Mouse (Mus musculus) left cerebral cortex, adult 8-10 months (tissue): Measurements from ENCODE around the gene Cdkn2c. TPM values are rescaled to one million over a fixed set of nuclear protein-coding genes. Genes with fewer than 3 reads are reported as not detected.

Source experiments
- DNase-seq, 2 experiments: peaks; one replicate each; pipeline ENCODE4 v3.0.0; 2022; ENCODE audit warnings: low spot score in 2 of 2
- total RNA-seq, 4 experiments: library from RNA; stranded (reverse); gene quantifications; 2 replicates each; pipeline ENCODE4 v1.2.4; 2022

Cdkn2c gene
- total RNA-seq, 4 experiments from 2014 or later: 3.3 to 4.4 (median 3.6) TPM

DNA sequence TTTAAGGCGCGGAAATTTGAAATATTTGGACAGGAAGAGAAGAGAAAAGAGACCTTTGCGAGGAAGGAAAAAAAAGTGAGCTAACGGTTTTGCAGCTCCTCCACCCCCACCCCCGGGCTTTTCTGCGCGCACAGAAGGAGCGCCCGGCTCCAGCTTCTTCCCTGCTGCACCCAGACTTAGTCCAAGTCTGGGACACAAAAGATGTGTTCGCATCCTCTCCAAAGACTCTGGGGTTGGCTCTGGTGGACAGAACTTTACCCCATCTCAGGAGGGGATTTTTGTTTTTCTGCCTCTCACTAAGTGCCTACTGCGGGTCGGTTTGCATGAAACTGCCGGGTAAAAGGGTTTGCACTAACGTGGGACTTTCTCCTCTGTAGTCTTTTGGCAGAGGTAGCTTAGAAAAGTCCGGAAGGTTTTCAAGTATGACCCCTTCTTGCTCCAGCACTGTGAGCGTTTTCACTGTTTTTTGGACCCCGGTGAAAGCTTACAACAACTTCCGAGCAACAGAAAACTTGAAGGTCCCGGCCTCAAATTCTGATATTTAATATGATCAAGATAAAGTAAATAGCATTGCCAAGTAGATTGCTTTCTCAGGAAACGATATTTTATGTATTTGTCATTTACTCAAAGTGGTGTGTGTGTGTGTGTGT, 9.0 kb downstream of the Cdkn2c start:
- no peak for DNase-seq

DNA sequence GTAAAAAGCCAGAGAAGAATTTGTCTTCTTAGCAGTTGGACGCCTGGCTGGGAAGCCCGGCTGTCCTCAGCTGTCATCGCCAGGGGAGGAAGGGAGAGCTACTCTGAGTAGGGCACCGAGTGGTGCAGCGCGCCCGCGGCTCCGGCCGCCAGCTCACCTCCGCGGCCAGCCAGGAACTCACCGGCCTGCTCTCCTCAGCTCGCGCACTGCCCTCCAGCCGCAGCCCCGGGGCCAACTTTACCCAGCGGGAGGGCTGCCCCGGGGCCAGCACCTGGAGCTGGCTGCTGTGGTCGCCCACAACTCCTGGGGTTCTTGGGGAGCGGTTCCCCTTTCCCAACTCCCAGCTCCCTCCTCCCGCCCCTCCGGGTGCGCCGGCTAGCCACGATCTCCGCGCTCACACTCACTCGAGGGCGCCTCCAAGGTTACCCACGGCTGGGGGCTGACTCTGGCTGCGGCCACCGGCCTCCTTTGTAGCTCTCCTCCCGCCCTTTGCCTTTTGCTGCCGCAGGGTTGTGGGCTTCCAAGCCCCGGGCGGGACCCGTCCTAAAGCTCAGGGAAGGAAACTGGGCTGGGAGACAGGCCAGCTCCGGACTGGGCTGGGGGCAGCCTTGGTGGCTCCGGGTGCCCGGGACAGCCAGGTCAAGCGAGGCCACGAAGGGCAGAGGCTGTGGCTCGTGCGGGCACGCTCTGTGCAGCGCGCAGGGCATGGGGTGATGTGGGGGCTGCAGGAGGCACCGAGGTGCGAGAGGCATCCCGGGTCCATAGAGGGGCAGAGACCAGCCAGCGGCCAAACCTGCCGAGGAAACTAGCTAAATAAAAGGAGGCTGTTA, 9.8 kb downstream of the Cdkn2c start:
- DNase-seq: no peak

GRCm38 (mm10) chr4:109656301-109656700, 10.7 kb downstream of the Cdkn2c start:
- no peak for DNase-seq

DNA sequence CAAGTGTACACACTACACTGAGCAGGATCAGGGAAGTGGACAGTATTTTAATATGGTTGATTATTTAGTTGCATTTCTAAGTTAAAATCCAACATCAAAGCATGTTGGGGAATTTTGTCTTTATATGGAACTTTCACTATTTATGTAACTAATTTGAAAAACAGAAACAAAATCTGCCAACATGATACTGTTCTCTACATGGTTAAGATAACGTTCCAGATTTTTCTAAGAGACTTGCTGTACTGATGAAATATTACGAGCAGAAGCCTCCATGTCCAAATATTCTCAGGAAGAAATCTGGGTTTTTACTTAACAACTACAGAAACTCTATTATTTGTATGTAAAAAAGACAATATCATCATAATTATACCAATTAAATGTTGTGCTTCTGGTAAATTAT, 11.3 kb downstream of the Cdkn2c start:
- DNase-seq: no peak

- no peak for DNase-seq
These were observed 12.3 kb downstream of the Cdkn2c start for GRCm38 (mm10) chr4:109654701-109655100.

- no peak for DNase-seq
These were observed 13.7 kb downstream of the Cdkn2c start for GRCm38 (mm10) chr4:109653251-109653650.

DNA sequence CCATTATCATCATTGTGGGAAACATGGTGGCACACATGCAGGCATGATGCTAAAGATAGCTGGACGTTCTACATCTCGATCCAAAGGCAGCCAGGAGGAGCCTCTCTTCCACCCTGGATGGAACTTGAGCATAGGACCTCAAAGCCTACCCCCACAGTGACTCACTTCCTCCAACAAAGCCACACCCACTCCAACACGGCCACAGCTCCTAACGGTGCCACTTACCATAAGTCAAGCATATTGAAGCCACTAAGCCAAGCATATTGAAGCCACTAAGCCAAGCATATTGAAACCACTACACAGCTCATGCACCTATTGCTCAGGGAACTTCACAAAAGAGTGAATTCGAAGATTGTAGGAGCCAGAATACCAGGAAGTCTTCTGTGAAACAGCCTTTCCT, 17.7 kb downstream of the Cdkn2c start:
- no peak for DNase-seq

DNA sequence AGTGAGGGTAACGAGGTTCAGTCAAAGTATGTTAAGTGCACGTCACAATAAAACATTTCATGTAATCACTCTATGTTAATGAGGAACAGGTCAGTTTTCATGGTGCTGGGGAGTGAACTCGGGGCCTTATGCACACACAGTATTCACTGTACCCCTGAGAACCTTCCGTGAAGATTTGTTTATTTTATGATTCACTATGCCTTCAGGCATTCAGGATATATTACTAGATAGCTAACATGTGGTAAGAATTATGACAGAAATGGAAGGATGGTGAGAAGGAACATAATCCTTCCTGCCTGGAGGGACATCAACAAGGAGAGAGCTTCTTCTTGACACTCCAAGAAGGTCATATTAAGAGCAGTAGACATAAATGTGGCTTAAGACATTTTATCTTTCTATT, 19.7 kb downstream of the Cdkn2c start:
- DNase-seq: no peak

GRCm38 (mm10) chr4:109641451-109641850, 25.5 kb downstream of the Cdkn2c start:
- no peak for DNase-seq

DNA sequence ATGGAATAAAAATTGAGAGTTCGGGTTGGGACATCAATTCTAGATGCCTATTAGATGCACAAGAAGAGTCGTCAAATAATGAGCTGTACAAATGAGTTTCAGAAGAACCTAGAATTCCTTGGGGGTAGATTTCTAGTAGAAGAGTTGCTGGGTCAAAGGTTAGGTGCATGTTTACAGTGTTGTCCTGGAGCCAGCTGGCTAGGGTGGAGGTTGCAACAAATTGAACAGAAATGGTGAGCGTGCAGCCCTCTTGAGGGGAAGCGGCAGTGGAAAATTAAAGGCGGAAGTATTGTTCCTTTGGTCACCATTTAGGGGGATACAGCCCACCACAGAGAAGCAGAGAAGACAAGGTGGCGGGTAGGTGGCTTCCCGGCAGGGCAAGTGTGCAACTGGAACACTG, 26.8 kb downstream of the Cdkn2c start:
- DNase-seq: no peak

GRCm38 (mm10) chr4:109639356-109639755, 27.6 kb downstream of the Cdkn2c start:
- DNase-seq: no peak

GRCm38 (mm10) chr4:109634971-109635370, 32.0 kb downstream of the Cdkn2c start:
- no peak for DNase-seq

DNA sequence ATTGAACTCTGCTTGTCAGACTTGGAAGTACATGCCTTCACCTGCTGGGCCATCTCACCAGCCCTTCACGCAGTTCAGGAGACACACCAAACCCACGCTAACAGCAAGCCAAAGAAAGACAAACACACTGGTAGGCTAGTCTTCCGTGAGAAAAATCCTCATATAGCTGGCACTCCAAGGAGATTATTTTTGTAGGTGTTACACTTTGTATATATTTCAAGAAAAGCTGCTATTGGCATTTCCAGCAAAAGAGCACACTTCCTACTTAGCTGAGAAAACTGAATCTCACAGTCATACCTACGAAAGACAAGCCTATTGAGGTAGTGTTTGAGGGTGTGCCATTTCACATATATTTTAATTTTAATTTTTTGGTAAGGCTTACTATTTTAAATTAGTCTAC, 36.0 kb downstream of the Cdkn2c start:
- no peak for DNase-seq

DNA sequence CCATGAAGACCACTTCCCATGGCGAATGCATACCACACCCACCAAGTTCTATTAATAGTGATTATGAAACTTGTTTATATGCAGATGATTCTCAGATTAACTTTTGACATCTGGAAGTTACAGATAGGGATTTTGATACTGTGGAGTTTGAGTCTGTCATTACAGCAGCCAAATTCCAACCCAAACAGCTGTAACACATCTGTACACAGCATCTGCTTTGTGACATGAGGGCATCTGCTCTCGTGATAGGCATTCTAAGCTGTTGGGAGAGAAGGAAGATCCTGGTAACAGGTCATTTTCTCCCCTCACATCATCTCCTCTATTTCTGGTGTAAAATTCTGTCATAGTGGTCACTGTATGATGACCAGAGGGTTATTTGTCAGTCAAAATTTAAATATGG, 36.8 kb downstream of the Cdkn2c start:
- no peak for DNase-seq

DNA sequence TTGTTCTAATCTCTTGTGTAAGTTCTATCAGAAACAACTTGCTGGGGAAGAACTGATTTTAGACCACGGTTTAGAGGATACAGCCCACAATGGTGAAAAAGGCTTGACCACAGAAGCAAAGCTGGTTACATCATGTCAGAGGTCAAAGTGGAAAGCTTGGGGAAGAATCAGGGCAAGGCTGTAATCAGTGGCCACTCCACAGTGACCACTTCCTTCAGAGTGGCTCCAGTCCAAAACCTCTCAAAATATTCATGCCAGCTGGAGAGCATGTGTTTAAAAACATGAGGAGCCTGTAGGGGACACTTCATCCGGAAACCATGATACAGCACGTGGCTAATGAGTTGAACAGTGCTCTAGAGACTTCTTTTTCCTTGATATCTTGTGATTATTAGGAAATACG, 54.4 kb downstream of the Cdkn2c start:
- DNase-seq: no peak

Other genes with a start within 250 kb of the Cdkn2c start
- 100 to 1,000 TPM; 180 to 209 (median 196) TPM for gene Rnf11, start 182.5 kb downstream of the Cdkn2c start, total RNA-seq
- gene 4930522H14Rik, start 135.9 kb downstream of the Cdkn2c start, total RNA-seq: not detected
- gene Faf1, start 9.4 kb upstream of the Cdkn2c start, total RNA-seq: 10 to 100 TPM; 25.6 to 27.4 (median 27.1) TPM